Mouse (Mus musculus) fibroblast of lung, adult 2 months (primary cell): ENCODE results near the gene Olfr691.
"Not testable (repeated sequence)": the region's sequence is repeated elsewhere in the genome, so short reads cannot be mapped to it uniquely, and the experiment has no call there.

Source experiments
- DNase-seq: peaks from one replicate; pipeline ENCODE4 v3.0.0-alpha.2; 2011; ENCODE audit warnings: low read depth

Olfr691 gene

GRCm38 (mm10) chr7:105342170-105342569 lies at the start of gene Olfr691:
Gene Olfr691, minus strand, starts transcription at chr7:105342270.
- DNase-seq, result no peak

GRCm38 (mm10) chr7:105390236-105390635 lies 48.2 kb upstream of the Olfr691 start:
- no peak for DNase-seq

- no peak for DNase-seq
Measured at GRCm38 (mm10) chr7:105387696-105388095, 45.6 kb upstream of the Olfr691 start.

GRCm38 (mm10) chr7:105380329-105380728 lies 38.3 kb upstream of the Olfr691 start:
- DNase-seq, result no peak

- DNase-seq, result no peak
Measured at GRCm38 (mm10) chr7:105374866-105375265, 32.8 kb upstream of the Olfr691 start, which contains the start of gene Gm5901. Gene Gm5901, plus strand, starts transcription at chr7:105375038.

GRCm38 (mm10) chr7:105373976-105374375 lies 31.9 kb upstream of the Olfr691 start:
- DNase-seq, result no peak

- DNase-seq, result no peak
Measured at GRCm38 (mm10) chr7:105373509-105373908, 31.4 kb upstream of the Olfr691 start.

- DNase-seq, result no peak
Measured at GRCm38 (mm10) chr7:105372912-105373311, 30.8 kb upstream of the Olfr691 start.

- DNase-seq, result no peak
Measured at GRCm38 (mm10) chr7:105368521-105368920, 26.5 kb upstream of the Olfr691 start.

- DNase-seq, result no peak
Measured at GRCm38 (mm10) chr7:105367930-105368329, 25.9 kb upstream of the Olfr691 start, which contains the start of gene Olfr692. Gene Olfr692, plus strand, starts transcription at chr7:105368230.

- DNase-seq, result no peak
Measured at GRCm38 (mm10) chr7:105367268-105367667, 25.2 kb upstream of the Olfr691 start.

- DNase-seq, result no peak
Measured at GRCm38 (mm10) chr7:105361713-105362112, 19.6 kb upstream of the Olfr691 start.

GRCm38 (mm10) chr7:105356487-105356886 lies 14.4 kb upstream of the Olfr691 start:
- not testable (repeated sequence) for DNase-seq

GRCm38 (mm10) chr7:105356064-105356463 lies 14.0 kb upstream of the Olfr691 start:
- DNase-seq, result not testable (repeated sequence)

- no peak for DNase-seq
Measured at GRCm38 (mm10) chr7:105342752-105343151, 682 bp upstream of the Olfr691 start.

- DNase-seq, result no peak
Measured at GRCm38 (mm10) chr7:105334004-105334403, 8.1 kb downstream of the Olfr691 start, which contains the start of gene Olfr690. Gene Olfr690, minus strand, starts transcription at chr7:105334104.

GRCm38 (mm10) chr7:105325302-105325701 lies 16.8 kb downstream of the Olfr691 start:
- DNase-seq, result no peak

GRCm38 (mm10) chr7:105310865-105311264 lies 31.2 kb downstream of the Olfr691 start, which contains the start of gene Olfr689:
Gene Olfr689, plus strand, starts transcription at chr7:105311165.
- no peak for DNase-seq

GRCm38 (mm10) chr7:105290051-105290450 lies 52.0 kb downstream of the Olfr691 start:
- DNase-seq, result no peak

- no peak for DNase-seq
Measured at GRCm38 (mm10) chr7:105287795-105288194, 54.3 kb downstream of the Olfr691 start, which contains the start of gene Olfr688. Gene Olfr688, plus strand, starts transcription at chr7:105288095.
